Mouse (Mus musculus) kidney, adult 2 months (tissue): ENCODE results near the gene Ppp1r3c.

Experiments used
- CTCF ChIP-seq: fragments of 200-500 bp; conservative IDR thresholded peaks from 2 replicates; pipeline ENCODE4 v1.5.1; 2011; ENCODE audit warnings: low read depth, mild to moderate bottlenecking, control low read depth, low read length, moderate library complexity, mixed read lengths; ENCODE audit not compliant: insufficient read depth, insufficient read length
- POLR2A ChIP-seq: fragments of 200-500 bp; IDR thresholded peaks from one replicate; pipeline ENCODE4 v1.6.1; 2011; ENCODE audit warnings: low read depth, low read length, control low read depth

DNA sequence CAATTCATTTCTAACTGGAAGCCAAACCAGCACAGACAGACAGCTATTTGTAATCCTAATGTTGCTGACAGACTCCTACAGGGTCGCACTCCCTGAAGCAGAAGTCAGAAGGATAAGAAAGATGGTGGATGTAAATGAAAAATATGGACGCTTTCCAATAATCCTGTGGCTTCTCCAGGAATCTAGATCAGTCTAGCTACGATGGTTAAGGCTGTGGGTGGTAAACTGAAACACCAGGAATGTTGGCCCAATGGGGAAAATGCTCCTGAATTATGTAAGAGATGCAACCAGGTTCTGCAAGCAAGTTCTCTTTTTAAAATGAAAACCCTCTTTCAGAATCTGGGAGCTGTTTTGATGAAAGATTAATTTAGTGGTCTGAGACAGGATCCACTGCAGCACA lies 35.1 kb downstream of the Ppp1r3c start:
- TF ChIP-seq CTCF (no peak), POLR2A (no peak)
